Mouse (Mus musculus) testis, postnatal 10 days (tissue): Measurements from ENCODE around the gene Aurka.

Source experiments
- DNase-seq: peaks from one replicate; pipeline ENCODE4 v3.0.0; 2021; ENCODE audit warnings: low spot score

Aurka gene

DNA sequence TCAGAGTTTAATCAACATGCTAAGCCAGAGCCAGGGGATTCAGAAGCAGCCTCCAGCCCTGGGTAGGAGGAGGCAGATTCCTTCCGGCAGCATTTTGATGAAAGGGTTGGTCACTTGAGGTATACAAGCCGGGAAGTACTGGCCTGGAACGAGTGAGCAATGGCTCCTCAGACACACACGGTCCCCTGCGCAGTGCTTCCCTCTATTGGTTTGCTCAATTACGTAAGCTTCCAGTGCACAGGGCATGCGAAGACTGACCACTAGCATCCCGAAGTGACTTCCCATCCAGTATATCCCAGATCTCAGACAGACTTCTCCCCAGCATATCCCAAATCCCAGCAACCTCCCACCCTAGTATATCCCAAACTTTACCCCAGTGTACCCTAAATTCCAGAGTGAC lies 42.1 kb downstream of the Aurka start:
- DNase-seq, result no peak

DNA sequence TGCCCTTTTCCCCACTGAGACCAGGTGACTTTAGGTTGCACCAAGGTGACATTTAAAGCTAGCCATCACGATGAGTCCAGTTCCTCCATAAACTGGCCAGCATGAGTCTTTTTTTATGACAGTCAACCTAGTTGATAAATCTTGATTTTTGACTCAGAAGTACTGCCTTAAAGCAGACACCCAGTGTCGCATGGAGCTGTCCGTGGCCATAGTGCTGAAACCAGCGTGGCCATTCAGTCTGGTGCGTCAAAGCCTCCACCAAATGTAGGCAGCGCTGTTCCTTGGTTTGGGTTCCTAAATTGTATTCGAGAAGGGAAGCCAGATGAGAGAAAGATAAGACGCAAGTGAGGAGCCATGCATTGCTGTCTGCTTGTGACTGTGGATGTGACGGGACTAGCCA lies 49.5 kb downstream of the Aurka start:
- DNase-seq, result peak; percentile 85

DNA sequence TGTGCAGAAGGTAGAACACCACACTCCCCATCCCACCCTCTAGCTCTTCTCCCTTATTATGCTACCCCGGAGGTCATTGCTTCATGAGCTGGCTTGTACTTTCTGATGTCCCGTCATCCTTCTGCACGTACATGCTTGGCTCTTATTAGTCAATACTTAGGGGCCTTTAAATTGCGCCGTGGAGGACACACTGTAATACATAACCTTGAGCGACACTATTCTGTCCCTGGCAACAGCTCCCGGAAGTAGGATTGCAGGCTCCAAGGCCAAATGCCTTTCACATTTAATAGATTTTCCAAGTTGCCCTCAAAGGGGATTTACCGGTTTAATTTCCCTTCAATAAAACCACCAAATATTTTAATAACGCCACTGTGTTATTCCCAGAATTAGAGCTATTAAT lies 58.6 kb downstream of the Aurka start:
- DNase-seq, result no peak

DNA sequence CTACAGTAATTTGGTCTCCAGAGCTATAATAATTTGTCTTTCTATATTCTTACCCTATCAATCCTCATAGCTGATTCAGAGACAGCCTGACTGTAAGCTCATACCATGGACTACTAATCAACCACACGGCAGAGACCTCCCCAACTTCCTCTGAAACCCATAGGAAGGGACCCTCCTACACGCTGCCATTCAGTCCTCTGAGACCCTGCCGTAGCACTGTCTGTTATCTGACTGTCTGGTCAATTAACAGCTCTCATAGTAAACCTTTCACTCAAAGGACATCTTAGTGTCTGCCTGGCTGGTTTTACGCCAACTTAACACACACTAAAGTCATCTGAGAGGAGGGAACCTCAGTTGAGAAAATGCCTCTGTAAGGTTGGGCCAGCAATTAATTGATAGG lies 63.8 kb downstream of the Aurka start:
- no peak for DNase-seq
